Mouse (Mus musculus) testis, postnatal 14 days (tissue): ENCODE measurements around the gene Pabpn1l.

Source experiments
- DNase-seq: peaks from one replicate; pipeline ENCODE4 v3.0.0; 2021; ENCODE audit warnings: low spot score

Gene Pabpn1l

DNA sequence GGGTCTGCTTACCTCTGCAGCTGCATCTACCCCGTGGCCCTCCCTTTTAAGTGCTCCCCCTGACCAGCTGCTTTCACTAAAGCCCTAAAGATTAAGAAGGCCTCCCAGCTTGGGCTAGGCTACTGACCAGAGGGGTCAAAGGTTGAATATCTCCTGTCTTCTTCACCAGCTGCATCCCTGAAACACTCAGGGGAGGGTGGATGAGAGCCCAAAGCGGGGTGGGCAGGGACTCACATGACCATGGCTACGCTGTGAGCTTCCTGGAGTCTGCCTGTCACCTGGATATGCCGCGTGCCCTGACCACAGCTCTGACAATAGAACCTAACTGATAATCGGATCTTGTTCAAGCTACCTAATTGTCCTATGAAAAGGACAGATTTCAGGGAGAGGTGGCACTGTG, at the start of gene Pabpn1l:
TSS of gene Pabpn1l (minus strand) at position 13 of the 400 bp plus-strand sequence.
- DNase-seq = no peak

GRCm38 (mm10) chr8:122671894-122672293, 49.4 kb upstream of the Pabpn1l start:
- DNase-seq = no peak

DNA sequence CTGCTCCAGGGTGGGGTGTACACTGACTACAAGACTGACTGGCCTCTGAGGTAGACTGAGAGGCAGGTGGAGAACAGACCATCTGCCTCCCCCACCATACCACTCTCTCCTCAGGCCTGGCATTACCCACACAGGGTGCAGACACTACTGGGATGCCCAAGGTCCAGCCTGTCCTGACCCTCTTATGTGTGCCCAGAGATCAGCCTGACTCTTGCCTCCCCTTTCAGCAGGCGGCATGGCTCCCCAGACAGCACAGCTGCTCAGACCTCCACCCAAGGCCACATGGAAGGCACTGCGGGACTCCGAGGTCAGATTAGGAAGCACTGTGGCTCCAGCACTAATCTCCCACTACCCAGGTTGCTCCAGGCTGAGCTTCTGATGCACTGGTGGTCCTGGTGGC, 48.2 kb upstream of the Pabpn1l start:
- no peak for DNase-seq

GRCm38 (mm10) chr8:122670001-122670400, 47.5 kb upstream of the Pabpn1l start:
- DNase-seq = no peak

- no peak for DNase-seq
Observed at GRCm38 (mm10) chr8:122669370-122669769, 46.8 kb upstream of the Pabpn1l start.

GRCm38 (mm10) chr8:122667854-122668253, 45.3 kb upstream of the Pabpn1l start:
- no peak for DNase-seq

- no peak for DNase-seq
Observed at GRCm38 (mm10) chr8:122666827-122667226, 44.3 kb upstream of the Pabpn1l start.

DNA sequence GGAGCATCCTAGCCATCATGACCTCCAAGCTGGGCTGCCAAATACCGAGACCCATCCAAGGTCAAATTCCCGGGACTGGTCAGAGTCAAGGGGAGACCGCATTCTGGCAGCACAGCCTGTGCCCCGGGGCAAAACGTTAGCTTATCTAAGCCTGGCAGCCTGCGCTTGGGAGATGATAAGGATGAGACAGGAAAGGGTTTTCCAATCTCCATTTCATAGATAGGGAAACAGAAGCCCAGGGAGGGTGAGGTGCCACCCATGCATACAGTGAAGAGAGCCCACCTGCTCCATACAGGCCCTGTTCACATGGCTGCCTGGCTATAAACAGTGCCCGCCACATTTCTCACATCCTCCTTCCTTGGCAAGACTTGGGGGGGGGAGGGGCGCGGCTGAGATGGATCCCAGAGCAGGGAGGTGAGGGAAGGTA, 43.8 kb upstream of the Pabpn1l start:
- DNase-seq = peak; percentile 84

DNA sequence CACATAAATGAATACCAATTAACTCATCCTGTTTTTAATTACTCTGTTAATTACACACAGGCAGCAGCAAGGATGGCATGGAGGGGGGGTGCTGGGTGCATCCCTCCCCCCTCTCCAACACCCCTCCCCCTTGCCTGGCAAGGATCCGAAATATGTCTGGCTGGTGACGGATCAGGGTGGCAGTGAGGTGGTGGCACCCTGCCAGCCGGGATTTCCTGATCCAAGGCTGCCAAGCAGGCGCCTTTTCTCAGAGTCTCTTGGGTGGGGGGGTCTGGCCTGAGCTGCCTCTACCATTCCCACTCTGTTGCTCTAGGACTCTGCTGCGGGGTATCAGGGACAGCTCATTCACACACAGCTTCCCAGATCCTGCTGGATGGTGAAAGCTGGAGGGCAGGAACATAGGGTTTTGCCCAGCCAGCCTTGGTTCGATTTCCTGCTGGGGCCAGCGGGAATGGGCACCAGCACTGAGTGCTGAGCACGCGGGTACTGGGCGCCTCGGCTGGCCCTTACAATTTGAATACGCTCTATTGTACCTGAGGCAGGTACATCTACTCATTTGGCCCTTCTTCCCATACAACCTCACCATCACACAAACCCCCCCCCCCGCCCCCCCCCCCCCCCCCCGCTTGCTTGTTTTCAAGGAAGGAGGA, 43.3 kb upstream of the Pabpn1l start:
- DNase-seq = peak; percentile 50

DNA sequence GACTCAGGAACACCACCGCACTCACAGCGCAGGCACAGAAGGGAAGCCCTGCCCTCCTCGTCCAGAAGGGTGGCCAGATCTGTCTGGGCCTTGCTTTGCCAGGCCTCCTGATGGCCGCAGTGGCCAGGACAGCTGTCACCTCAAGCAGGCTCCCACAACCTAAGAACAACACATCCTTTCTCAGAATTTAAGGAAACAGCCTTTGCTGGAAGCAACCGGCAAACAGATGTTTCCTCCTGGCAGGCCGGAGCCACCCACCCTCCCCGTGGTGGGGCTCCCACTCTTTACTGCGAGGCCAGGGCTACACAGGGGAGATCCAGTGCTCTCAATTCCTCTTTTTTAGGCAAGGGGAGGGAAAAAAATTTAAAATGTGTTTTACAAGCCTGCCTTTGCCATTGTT, 42.7 kb upstream of the Pabpn1l start:
- peak; percentile 35 for DNase-seq

- no peak for DNase-seq
Observed at GRCm38 (mm10) chr8:122663670-122664069, 41.1 kb upstream of the Pabpn1l start.

- DNase-seq = no peak
Observed at GRCm38 (mm10) chr8:122663106-122663505, 40.6 kb upstream of the Pabpn1l start.

DNA sequence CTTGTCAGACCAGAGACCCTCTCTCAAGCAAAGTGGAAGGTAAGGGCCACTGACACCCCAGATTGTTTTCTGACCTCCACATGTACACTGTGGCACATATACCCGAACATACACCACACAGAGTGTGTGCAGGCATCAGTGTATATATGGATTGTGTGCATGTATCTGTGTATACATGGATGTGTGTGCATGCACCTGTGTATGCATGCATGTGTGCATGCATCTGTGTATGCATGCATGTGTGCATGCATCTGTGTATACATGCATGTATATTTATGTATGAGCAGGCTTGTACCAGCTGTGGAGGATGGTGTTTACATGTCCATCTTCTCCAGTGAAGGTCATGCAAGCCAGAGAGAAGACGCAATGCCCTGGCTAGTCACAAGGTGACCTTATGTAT, 39.4 kb upstream of the Pabpn1l start:
- DNase-seq = no peak

GRCm38 (mm10) chr8:122661138-122661537, 38.6 kb upstream of the Pabpn1l start:
- DNase-seq = peak; percentile 65

DNA sequence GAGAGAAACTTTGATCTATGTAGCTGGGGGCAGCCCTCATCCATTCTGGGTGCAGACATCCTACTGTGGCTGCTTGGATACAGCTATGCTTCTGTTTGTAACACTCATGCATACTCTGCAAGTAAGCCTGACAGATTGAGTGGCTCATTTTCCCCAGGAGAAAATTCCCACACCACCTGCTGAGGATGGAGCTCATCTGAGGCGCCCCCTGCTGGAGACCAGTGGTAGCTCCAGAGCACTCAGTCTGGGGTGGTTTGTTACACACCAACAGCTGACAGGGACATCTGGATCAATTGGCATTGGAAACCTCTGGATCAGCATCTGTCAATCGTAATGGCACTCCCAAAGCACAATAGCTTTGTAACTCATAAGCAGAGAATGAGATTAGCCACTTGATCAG, 37.5 kb upstream of the Pabpn1l start:
- DNase-seq = no peak

- no peak for DNase-seq
Observed at GRCm38 (mm10) chr8:122658807-122659160, 36.2 kb upstream of the Pabpn1l start.

- no peak for DNase-seq
Observed at GRCm38 (mm10) chr8:122658149-122658806, 35.7 kb upstream of the Pabpn1l start.

GRCm38 (mm10) chr8:122656056-122656999, 33.8 kb upstream of the Pabpn1l start:
- peak; percentile 84 for DNase-seq

- peak; percentile 29 for DNase-seq
Observed at GRCm38 (mm10) chr8:122654768-122655167, 32.2 kb upstream of the Pabpn1l start.

DNA sequence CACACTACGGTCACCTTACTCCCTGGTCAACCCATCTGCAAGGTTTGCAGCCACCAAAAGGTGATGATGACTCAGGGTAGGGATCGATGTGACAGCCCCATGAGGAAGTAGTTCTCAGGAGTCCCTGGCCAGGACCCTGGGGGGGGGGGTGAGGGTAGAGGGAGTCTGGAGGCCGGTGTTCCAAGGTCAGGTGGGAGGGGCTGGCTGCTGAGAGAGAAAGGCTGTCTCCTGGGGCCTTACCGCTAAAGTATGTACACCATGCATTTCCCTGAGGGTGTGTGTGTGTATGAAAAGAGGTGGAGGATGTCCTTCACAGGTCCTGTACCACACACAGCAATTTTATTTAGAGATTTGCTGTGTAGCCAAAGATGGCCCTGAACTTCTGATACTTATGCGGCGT, 30.1 kb upstream of the Pabpn1l start:
- DNase-seq = no peak

DNA sequence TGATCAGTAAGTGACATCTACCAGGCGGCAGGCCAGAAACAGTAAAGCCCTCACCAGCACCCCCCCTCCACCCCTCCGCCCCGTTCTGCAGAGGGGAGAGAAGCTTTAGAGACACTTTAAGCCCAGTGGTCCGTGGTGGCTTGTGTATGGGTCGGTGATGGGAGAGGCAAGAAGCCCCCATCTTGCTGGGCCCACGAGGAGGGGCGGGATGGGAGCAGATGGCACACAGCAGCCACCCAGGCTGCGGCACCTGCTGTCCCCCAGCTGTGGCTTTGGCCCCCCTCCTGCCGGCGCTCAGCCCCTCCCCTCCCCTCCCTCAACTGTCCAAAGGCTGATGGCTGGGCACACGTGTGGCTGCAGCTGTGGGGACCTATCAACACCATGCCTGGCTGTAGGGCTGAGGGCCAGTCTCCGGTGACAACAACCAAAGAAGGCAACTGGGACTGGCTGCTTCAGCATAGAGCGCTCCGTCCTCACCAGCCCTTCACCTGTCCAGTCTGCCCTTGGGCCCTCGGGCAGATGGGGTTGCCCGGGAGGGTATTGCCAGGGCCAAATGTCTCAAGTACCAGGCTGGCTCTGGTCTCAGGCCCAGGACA, 28.9 kb upstream of the Pabpn1l start:
- no peak for DNase-seq

DNA sequence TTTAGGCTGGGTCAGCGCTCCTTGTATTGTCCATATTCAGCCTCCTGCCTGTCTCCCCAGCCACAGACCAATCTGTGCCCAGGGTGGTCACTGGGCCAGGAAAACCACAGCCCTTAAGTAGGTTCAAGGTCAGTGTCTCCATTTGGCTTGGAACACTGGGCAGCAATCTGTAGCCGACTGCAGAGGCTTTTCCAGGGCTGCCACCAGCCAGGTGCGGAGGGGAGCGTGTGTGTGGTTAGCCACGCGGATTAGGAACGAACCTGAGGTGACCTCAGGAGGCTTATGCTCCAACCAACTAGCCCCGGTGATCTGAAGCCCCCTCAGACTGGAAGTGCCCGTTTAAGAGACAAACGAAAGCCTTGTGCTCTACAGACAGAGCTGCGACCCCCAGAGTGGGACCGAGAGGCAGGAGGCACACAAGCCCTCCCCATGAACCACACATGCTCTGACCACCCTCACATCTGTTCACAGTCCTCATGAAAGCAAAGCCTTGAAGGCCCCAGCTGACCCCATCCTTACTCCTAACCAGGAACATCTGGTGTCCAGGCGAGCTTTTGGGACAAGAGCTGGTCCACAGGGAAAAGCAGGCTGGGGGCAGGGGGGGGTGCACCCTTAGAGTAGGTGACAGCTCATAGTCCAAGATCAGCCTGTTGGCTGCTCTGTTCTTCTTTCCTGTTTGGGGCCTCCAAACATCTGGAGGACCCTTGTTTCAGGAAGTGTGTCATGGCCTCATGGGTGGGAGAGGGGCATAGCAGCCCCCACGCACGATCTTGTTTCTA, 25.8 kb upstream of the Pabpn1l start:
- no peak for DNase-seq
